Mouse (Mus musculus) left cerebral cortex, postnatal 10 days (tissue): ENCODE data around the gene Ankrd27. TPM values are rescaled to one million over a fixed set of nuclear protein-coding genes. Genes with fewer than 3 reads are reported as not detected.
"Not testable (repeated sequence)": the region's sequence is repeated elsewhere in the genome, so short reads cannot be mapped to it uniquely, and the experiment has no call there.

Experiments
- DNase-seq, 2 experiments: peaks; one replicate each; pipeline ENCODE4 v3.0.0; 2021 to 2022; ENCODE audit warnings: low spot score in 2 of 2, mixed read lengths in 1 of 2; ENCODE audit errors: extremely low spot score in 1 of 2
- intact Hi-C: fragments of 180-260 bp; cut with DNase I; formaldehyde crosslinking; loops from one replicate; pipeline ENCODE4 v1.15.1; 2025
- total RNA-seq, 2 experiments: library from RNA; stranded (reverse); gene quantifications; 2 replicates each; pipeline ENCODE4 v1.2.3; 2021

Ankrd27 gene
- total RNA-seq, result 10 to 100 TPM; 42.8 to 50.3 TPM

DNA sequence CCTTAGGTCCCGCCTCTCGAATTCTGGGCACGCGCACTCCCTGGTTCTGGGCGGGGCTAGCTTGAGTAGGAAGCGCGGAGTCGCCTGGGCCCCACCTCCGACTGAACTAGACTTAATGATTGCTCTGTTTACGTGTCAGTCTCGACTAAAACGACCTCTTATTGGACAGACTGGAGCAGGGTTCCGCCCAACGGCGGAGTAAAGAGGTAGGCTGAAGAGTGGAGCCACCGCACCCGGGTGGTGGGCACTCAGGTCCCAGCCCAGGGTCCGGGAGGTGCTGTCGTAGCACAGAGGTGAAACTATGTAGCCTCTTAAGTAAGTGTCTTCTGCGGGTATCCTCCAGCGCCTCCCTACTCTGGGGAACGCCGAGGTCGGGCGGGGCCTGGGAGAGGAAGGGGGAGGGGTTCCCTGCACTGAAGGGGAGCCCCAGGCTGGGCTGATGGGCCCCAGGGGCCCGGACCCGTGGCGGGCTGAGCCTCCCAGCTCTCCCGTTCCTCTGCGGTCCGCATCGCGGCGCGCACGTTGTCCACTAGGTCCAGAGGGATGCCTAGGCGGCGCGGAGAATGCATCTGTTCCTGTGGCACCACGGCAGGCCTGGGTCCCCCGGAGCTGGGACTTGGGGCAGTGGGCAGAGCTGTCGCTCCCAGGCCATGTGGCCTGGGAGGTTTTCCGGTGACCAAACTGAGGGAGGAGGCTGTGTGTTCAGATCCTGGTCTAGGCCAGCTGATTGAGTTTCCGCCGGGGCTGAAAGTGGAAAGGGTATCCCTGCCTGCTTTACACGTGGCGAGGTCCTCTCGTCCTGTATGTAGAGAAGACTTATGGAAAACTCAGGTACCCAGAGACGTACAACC, at the start of gene Ankrd27:
Gene Ankrd27 (plus strand): TSS at position 190 of the 851 bp plus-strand sequence.
- intact Hi-C loops, result no loop called here
- peak; percentile 95 to 97 for DNase-seq

DNA sequence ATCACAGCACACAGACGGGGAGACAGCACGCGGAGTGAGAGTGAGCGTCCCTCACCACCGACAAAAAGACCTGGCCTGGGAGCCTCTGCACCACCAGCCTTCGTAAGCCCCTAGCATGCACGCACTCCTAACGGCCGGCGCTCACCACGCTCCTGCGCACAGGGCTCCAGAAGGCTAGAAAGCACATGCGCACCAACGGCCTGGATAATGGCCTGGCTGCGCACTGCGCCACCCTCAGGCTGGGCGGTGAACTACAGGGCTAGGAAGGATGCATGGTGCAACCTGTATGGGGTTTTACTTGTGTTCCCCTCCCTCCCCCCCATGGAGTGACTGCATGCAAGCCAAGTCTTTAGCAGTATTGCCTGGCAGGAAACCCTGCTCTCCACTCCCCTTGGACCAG, 48.5 kb upstream of the Ankrd27 start, which contains the start of gene Tdrd12:
Gene Tdrd12 (minus strand): TSS at position 184 of the 400 bp plus-strand sequence.
- DNase-seq, result no peak
- intact Hi-C loops, result no loop called here

DNA sequence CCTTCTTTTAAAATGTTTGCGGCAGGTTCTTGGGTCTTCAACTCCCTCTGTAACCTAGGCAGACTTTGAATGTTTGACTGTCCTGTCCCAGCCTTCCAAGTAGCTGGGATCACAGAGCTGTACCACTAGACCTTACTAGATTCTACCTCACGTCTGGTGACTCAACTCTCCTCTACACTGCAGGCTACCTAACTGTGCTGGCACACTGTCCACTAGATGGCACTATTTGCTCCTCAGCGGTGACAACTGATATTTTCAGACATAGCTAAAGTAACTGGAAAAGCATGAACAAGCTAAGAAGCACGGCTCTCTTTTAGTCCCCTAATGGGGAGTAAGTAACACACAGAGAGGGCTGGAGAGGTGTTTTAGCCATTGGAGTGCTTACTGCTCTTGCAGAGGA, 40.2 kb upstream of the Ankrd27 start:
- intact Hi-C loops, result loop anchor here (5.0 kb wide), 1 partner anchor 91 kb away; no protein-coding TSS in a partner anchor

DNA sequence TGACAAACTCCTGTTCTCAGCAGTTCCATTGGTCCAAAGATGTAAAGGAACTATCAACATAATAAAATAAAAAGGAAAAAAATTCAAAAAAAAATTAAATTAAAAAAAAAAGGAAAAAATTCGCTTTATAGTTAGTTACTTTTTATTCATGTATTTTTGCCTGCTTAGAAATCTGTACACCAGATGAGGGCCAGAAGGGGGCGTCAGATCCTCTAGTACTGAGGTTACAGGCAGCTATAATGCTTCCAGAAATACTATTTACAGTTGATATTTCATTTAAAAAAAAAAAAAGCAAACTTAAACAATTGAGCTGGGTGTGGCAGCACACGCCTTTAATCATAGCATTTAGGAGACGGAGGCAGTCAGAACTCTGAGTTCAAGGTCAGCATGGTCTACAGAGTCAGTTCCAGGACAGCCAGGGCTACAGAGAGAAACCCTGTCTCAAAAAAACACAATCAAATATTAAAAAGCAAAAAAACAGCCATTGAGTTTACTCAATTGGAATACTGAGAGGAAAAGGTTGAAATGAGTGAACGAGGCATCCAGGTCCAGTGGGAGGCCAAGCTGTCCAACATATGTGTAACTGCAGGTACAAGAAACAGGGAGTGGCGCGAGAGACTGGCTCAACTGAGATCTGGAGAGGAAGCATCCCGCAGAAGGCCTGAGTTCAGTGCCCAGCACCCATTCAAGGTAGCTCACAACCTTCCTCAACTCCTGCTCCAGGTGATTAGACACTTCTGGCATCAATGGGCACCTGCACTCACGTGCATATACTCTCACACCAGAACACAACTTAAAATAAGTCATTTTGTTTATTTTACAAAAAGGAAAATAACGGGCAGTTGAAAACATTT, 32.1 kb upstream of the Ankrd27 start:
- peak in 1 of 2 experiments; percentile 51 for DNase-seq
- intact Hi-C loops, result no loop called here

More for the DNA sequence above, 40.2 kb upstream of the Ankrd27 start:
- peak; percentile 62 to 63 for DNase-seq

DNA sequence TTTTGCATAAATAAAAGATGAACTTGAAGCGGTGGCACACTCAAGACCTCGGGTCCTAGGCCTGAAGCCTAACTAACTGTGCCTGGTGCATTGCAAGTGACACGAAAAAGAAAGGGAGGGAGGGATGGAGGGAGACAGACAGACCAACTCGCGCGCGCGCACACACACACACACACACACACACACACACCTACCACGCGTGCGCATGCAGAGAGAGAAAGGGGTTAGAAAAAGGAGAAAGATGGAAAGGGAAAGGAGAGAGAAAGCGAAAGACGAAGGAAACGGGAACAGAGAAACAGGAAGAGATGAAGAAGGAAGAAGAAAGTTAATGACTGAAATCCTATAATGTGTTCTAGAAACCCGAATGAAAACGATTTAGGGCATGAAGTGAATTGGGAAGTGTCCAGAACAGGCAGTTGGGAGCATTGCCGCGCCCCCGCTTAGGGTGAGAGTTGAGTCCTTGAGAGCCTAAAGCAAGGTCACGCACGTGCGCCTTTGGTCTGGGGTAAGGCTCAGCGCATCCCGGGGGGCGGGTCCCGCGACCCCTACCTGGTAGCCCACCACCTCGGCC, 31.4 kb upstream of the Ankrd27 start:
- DNase-seq, result peak; percentile 34 to 48
- intact Hi-C loops, result no loop called here

DNA sequence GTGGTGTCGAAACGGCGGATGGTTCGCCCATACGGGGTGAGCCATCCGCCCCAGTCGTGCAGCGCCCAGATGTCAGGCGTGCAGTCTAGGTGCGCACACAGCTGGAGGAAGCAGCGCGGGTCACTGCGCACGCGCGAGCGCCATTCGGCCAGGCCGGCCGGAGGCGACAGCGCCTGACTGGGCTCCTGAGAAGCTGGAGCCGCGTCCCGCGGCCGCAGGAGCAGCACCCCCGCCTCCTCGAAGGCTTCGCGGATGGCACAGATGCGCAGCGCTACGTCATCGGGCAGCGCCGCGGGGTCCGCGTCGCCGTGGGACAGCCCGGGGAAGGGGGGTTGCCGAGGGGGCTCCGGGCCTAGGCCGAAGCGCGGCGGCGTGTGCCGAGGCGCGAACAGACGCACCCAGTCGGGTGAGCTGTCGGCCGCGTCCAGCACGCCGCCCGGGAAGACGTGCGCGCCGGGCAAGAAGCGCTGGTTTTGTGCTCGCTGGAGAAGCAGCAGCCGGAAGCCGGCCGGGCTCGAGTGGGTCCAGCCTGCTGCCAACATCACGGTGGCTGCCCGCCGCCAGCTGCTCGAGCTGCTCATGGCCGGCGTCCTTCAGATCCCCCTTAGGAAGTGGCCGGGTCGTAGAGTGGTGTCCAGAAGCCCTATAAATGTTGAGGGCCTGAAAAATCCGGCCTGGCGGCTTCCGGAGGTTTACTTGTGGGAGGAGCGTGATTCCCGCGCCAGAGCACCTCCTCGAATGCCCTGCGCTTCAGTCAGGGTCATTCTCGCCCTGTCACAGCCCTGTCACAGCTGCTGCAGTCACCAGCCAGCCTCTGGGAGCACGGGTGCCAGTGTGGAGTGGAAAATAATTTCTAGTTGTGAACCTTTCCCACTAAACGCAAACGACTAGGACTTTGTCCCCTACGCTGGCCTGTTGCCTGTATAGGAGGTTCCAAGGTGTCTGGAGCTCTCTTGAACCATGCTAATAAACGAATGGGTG, 30.5 kb upstream of the Ankrd27 start:
- intact Hi-C loops, result no loop called here
- peak; percentile 84 to 94 for DNase-seq

- no peak for DNase-seq
- intact Hi-C loops, result no loop called here
These were observed 29.8 kb upstream of the Ankrd27 start, which contains the start of gene Nudt19 for GRCm38 (mm10) chr7:35556205-35556603. TSS of gene Nudt19 (minus strand) at chr7:35556304.

DNA sequence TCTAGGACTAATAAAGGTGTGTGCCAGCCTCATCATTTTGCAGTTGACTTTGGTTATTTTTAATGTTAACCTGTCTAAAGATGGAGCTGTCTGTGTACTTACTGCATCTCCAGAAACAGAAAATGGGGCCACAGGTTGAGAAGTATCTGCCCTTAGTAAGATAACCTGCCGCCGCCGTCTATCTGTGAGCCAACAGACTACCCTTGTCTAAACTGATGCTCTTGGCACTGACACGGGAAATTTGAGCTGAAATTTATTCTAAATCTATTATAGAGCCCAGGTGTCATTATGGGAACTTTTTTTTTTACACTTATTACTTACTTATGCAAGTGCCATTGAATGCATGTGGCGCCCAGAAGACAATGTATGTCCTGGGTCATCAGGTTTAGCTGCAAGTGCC, 29.1 kb upstream of the Ankrd27 start:
- intact Hi-C loops, result no loop called here
- DNase-seq, result no peak

- intact Hi-C loops, result no loop called here
- DNase-seq, result no peak
These were observed 28.5 kb upstream of the Ankrd27 start for GRCm38 (mm10) chr7:35557577-35557976.

- intact Hi-C loops, result no loop called here
- no peak for DNase-seq
These were observed 27.4 kb upstream of the Ankrd27 start for GRCm38 (mm10) chr7:35558681-35559080.

DNA sequence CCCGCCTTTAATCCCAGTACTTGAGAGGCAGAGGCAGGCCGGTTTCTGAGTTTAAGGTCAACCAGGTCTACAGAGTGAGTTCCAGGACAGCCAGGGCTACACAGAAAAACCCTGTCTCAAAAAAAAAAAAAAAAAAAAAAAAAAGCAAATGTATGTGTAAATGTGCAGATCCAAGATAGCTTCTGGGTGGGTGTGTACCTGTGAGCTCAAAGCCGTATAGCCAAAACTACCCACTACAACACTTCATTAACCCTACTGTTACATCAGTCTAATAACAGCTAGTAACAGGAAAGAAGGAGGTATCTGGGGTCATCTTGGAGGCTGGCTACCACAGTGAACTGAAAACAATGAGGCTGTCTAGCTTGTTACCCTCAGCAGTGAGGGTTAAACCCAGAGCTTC, 26.2 kb upstream of the Ankrd27 start:
- intact Hi-C loops, result no loop called here
- DNase-seq, result no peak

- intact Hi-C loops, result no loop called here
- DNase-seq, result no peak
These were observed 23.0 kb upstream of the Ankrd27 start for GRCm38 (mm10) chr7:35563071-35563470.

GRCm38 (mm10) chr7:35564067-35564865, 21.8 kb upstream of the Ankrd27 start:
- DNase-seq, result no peak
- intact Hi-C loops, result no loop called here

DNA sequence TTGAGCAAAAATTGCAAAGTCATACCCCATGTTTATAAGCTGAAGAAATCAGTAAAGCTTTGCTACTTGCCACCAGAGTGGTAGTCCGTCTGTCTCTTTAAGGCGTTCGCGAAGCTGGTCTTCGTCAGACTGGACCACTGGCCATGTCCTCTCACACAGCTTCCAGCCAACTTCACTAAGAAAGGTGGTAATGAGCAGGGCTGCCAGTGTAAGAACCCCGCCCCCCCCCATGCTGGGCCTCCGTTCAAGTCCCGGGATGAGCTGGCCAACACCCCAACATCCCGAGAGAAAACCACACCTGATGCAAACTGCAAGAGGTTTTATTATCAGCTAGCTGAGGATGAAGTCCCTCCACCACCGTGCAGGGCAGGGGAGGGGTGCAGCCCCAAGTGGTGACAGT, 21.2 kb upstream of the Ankrd27 start:
- DNase-seq, intact Hi-C loops: not testable (repeated sequence)

DNA sequence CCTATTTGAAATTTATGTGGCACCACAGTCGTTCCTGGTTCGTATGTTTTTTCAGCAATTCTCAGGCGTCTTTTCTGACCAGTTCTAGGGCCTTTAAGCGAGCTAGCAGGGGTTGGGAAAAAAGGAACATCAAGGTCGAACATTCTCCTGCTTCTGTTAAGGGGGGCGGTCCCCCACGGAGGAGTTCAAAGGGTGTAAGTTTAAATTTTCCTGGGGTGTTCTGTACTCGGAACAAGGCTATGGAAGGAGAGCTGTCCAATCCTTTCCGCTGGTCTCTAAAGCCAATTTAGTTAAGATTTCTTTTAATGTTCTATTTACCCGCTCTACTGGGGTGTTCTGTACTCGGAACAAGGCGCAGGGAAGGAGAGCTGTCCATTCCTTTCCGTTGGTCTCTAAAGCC, 20.1 kb upstream of the Ankrd27 start:
- DNase-seq, intact Hi-C loops: not testable (repeated sequence)

DNA sequence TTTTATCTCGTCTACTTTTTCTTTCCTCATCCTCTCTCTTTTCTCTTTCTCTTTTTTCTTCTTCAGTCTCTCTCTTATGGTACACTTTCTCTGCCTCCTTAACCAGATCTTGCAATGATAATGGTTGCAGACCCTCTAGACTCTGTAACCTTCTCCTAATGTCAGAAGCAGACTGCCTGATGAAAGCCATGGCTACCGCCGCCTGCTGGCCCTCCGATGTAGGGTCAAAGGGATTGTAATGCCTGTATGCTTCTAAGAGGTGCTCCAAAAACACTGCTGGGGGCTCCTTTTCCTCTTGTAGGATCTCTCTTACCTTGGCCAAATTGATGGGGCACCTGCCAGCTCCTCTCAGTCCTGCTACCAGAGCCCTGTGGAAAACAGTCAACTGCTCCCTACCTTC, 16.3 kb upstream of the Ankrd27 start:
- intact Hi-C loops, DNase-seq: not testable (repeated sequence)

DNA sequence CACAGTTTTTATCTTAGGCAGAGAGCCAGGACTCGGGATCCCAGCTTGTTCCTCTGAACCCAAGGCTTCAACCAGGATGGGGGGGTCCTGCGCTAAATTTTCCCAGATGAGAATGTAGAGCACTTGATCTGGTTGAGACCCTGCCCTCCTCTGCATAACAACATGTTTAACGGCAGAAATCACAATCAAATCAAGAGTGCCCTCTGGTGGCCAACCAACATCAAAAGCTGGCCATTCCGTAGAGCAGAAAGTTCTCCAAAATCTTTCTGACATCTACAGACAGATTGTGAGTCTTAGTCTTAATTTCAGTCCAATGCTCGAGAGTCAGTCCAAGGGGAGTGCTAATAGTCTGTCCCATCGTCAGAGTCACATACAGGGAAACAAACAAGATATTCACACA, 15.2 kb upstream of the Ankrd27 start:
- DNase-seq, intact Hi-C loops: not testable (repeated sequence)
